Comparison of ENCODE assay signal across 9 mouse cellular contexts in genomic region chr19:4441090-4441591, GRCm38 (mm10). TPM values are rescaled to one million over a fixed set of nuclear protein-coding genes. Genes with fewer than 3 reads are reported as not detected.
DNase-seq lines count a peak whose midpoint lies in the region; TF ChIP-seq lines count a peak whose summit lies in the region.
"Had no signal": no experiment of that assay in that cellular context is flagged by ENCODE, and none has a peak within 500 bp of the region (broad histone marks: within the 10 kb centered on the region; RNA-seq: fewer than 3 reads in every experiment).

No protein-coding gene starts in this region.

- no peak overlapping the region for H3K27ac ChIP-seq in cerebellum, adult 2 months (ENCODE audit: insufficient read depth, low read length)
- peak overlapping the region; percentile 52 for H3K27ac ChIP-seq in heart, embryonic 10.5 days
- H3K27ac ChIP-seq: neural tube, embryonic 12.5 days had no signal

- WGBS in cerebellum, adult 2 months: 26% methylated on average over 6 of the region's 6 CpGs
- WGBS in heart, embryonic 10.5 days: 29% methylated on average over 6 of the region's 6 CpGs
- WGBS in large intestine, adult 2 months: 19% methylated on average over 6 of the region's 6 CpGs

- DNase-seq in kidney, adult 18-20 months: peak; percentile 66
- DNase-seq in kidney, adult 11 months: no peak
- peak; percentile 60 for DNase-seq in ES-CJ7 (ENCODE audit: low read depth, low spot score)
- peak; percentile 52 to 67 for DNase-seq in cerebellum, adult 2 months
- DNase-seq in heart, embryonic 10.5 days (ENCODE audit: low spot score): no peak
- DNase-seq in large intestine, adult 2 months (ENCODE audit: low read depth, low spot score): peak; percentile 69
- peak; percentile 60 for DNase-seq in mesoderm, embryonic 11.5 days (ENCODE audit: low read depth, low spot score)
- peak; percentile 60 for DNase-seq in thymus, postnatal 25 days

- H3K36me3 ChIP-seq in heart, embryonic 10.5 days: peaks cover 10% of the 10 kb centered on the region
- H3K36me3 ChIP-seq: neural tube, embryonic 12.5 days had no signal

- H3K9me3 ChIP-seq in heart, embryonic 10.5 days: no peaks in the 10 kb centered on the region
- H3K9me3 ChIP-seq: neural tube, embryonic 12.5 days had no signal

- H3K4me3 ChIP-seq in cerebellum, adult 2 months (replicated peaks; ENCODE audit: insufficient read depth, low read depth, low read length): no peak overlapping the region
- H3K4me3 ChIP-seq in heart, embryonic 10.5 days: no peak overlapping the region
- H3K4me3 ChIP-seq: neural tube, embryonic 12.5 days had no signal

- TF ChIP-seq POLR2A in cerebellum, adult 2 months (IDR thresholded peaks at IDR 0.05; ENCODE audit: borderline replicate concordance, insufficient read depth, low read length): no peak

- no peaks in the 10 kb centered on the region for H3K27me3 ChIP-seq in cerebellum, adult 2 months (ENCODE audit: control insufficient read depth, insufficient read depth, low read length)
- H3K27me3 ChIP-seq in heart, embryonic 10.5 days (ENCODE audit: insufficient read depth, poor library complexity, severe bottlenecking): no peaks in the 10 kb centered on the region

- H3K4me1 ChIP-seq in cerebellum, adult 2 months (ENCODE audit: control insufficient read depth, insufficient read depth, low read length): peaks cover 6% of the 10 kb centered on the region; the same call in 1 of the 2 replicates
- peaks cover 55% of the 10 kb centered on the region for H3K4me1 ChIP-seq in heart, embryonic 10.5 days

- peak; percentile 45; the same call in 1 of the 2 replicates for TF ChIP-seq CTCF in cerebellum, adult 2 months (IDR thresholded peaks at IDR 0.05; ENCODE audit: borderline replicate concordance, insufficient read depth, low read depth, low read length)

RNA-seq across cellular contexts. Expression of gene Rhod, which starts 1.9 kb away (rescaled TPM):
- 9.9 and 10.5 TPM in 2 replicates for polyA plus RNA-seq in cerebellum, adult 2 months (2012; rRNA removed)
- polyA plus RNA-seq in heart, embryonic 10.5 days (2016; fragmentation: Nextera tagmentation; extraction: Ambion mirVana): 24.3 and 28.9 TPM in 2 replicates
- 46.4 and 88.5 TPM in 2 replicates for polyA plus RNA-seq in large intestine, adult 2 months (2012; rRNA removed)

RNA-seq across cellular contexts. Expression of gene Syt12, which starts 36.1 kb away (rescaled TPM):
- polyA plus RNA-seq in cerebellum, adult 2 months (2012; rRNA removed): 82.4 and 104 TPM in 2 replicates
- polyA plus RNA-seq in heart, embryonic 10.5 days (2016; fragmentation: Nextera tagmentation; extraction: Ambion mirVana): 0.89 and 0.97 TPM in 2 replicates
- polyA plus RNA-seq in large intestine, adult 2 months (2012; rRNA removed): 4.4 and 7.7 TPM in 2 replicates

RNA-seq across cellular contexts. Expression of gene Kdm2a, which starts 43.1 kb away (rescaled TPM):
- polyA plus RNA-seq in cerebellum, adult 2 months (2012; rRNA removed): 87.1 and 90.4 TPM in 2 replicates
- 52.3 and 53.6 TPM in 2 replicates for polyA plus RNA-seq in heart, embryonic 10.5 days (2016; fragmentation: Nextera tagmentation; extraction: Ambion mirVana)
- polyA plus RNA-seq in large intestine, adult 2 months (2012; rRNA removed): 64.6 and 107 TPM in 2 replicates

RNA-seq across cellular contexts. Expression of gene 2010003K11Rik, which starts 57.2 kb away (rescaled TPM):
- not detected in 2 replicates for polyA plus RNA-seq in cerebellum, adult 2 months (2012; rRNA removed)
- not detected in 2 replicates for polyA plus RNA-seq in heart, embryonic 10.5 days (2016; fragmentation: Nextera tagmentation; extraction: Ambion mirVana)
- polyA plus RNA-seq in large intestine, adult 2 months (2012; rRNA removed): 55.0 and 95.2 TPM in 2 replicates
- polyA plus RNA-seq: neural tube, embryonic 12.5 days had no signal

Comparison
In these comparisons a context has a peak if more than half of its experiments do, and no peak if none do; other contexts are left out.
1. DNase-seq: peak in kidney, adult 18-20 months (single experiment), ES-CJ7 (single experiment), cerebellum, adult 2 months (2 of 2), large intestine, adult 2 months (single experiment), mesoderm, embryonic 11.5 days (single experiment) and thymus, postnatal 25 days (single experiment); none in kidney, adult 11 months (single experiment) and heart, embryonic 10.5 days (single experiment).